Mouse (Mus musculus) myocyte (in vitro differentiated cells): ENCODE measurements around the gene Mrs2. TPM values are rescaled to one million over a fixed set of nuclear protein-coding genes. Genes with fewer than 3 reads are reported as not detected.
"Not testable (repeated sequence)": the region's sequence is repeated elsewhere in the genome, so short reads cannot be mapped to it uniquely, and the experiment has no call there.

Experiments used
- H3K27me3 ChIP-seq: one replicate; pipeline ENCODE4 v1.6.1; 2011; ENCODE audit not compliant: control insufficient read depth, insufficient read depth, insufficient read length
- H3K36me3 ChIP-seq: one replicate; pipeline ENCODE4 v1.6.1; 2011; ENCODE audit not compliant: control insufficient read depth, insufficient read depth
- H3K4me2 ChIP-seq: one replicate; pipeline ENCODE4 v1.6.1; 2011; ENCODE audit warnings: low read depth, control low read depth
- H3K4me3 ChIP-seq: one replicate; pipeline ENCODE4 v1.5.1; 2011; ENCODE audit warnings: mild to moderate bottlenecking, control low read depth, moderate library complexity
- H3K79me2 ChIP-seq: one replicate; pipeline ENCODE4 v1.6.1; 2011; ENCODE audit not compliant: control insufficient read depth, insufficient read depth
- H3ac ChIP-seq: one replicate; pipeline ENCODE4 v1.6.1; 2011; ENCODE audit not compliant: control insufficient read depth, insufficient read length
- CEBPB ChIP-seq: IDR thresholded peaks from 2 replicates; pipeline ENCODE4 v1.6.1; 2011; ENCODE audit warnings: mild to moderate bottlenecking, moderate library complexity; ENCODE audit not compliant: poor library complexity, insufficient read depth, severe bottlenecking
- E2F4 ChIP-seq: IDR thresholded peaks from one replicate; pipeline ENCODE4 v1.6.1; 2011; ENCODE audit warnings: mild to moderate bottlenecking, control low read depth, moderate library complexity; ENCODE audit not compliant: insufficient read depth
- MAX ChIP-seq: IDR thresholded peaks from one replicate; pipeline ENCODE4 v1.6.1; 2011; ENCODE audit warnings: low read depth, mild to moderate bottlenecking, control low read depth
- MYOD1 ChIP-seq, 3 experiments: IDR thresholded peaks; one replicate each; pipeline ENCODE4 v1.6.1; 2011; ENCODE audit warnings: control low read depth in 2 of 3, low read depth in 2 of 3, mild to moderate bottlenecking in 2 of 3, moderate library complexity in 1 of 3; ENCODE audit not compliant: insufficient read length in 2 of 3, control insufficient read depth in 1 of 3
- MYOG ChIP-seq, 3 experiments: IDR thresholded peaks; one replicate each; pipeline ENCODE4 v1.6.1; 2011; ENCODE audit warnings: control low read depth in 2 of 3, low read depth in 2 of 3, mild to moderate bottlenecking in 2 of 3; ENCODE audit not compliant: insufficient read length in 2 of 3, control insufficient read depth in 1 of 3, insufficient read depth in 1 of 3
- POLR2A ChIP-seq: IDR thresholded peaks from one replicate; pipeline ENCODE4 v1.6.1; 2011; ENCODE audit warnings: low read depth, mild to moderate bottlenecking, control low read depth, moderate library complexity; ENCODE audit not compliant: insufficient read length
- POLR2AphosphoS2 ChIP-seq: IDR thresholded peaks from one replicate; pipeline ENCODE4 v1.6.1; 2011; ENCODE audit warnings: low read depth, control low read depth; ENCODE audit not compliant: insufficient read length
- REST ChIP-seq: IDR thresholded peaks from one replicate; pipeline ENCODE4 v1.6.1; 2011; ENCODE audit warnings: mild to moderate bottlenecking, control low read depth, moderate library complexity; ENCODE audit not compliant: insufficient read depth, insufficient read length
- SRF ChIP-seq: IDR thresholded peaks from one replicate; pipeline ENCODE4 v1.6.1; 2011; ENCODE audit warnings: low read depth; ENCODE audit not compliant: control insufficient read depth, insufficient read length
- TCF12 ChIP-seq: IDR thresholded peaks from one replicate; pipeline ENCODE4 v1.6.1; 2011; ENCODE audit warnings: mild to moderate bottlenecking, control low read depth; ENCODE audit not compliant: poor library complexity, insufficient read depth, severe bottlenecking
- TCF3 ChIP-seq: IDR thresholded peaks from one replicate; pipeline ENCODE4 v1.6.1; 2011; ENCODE audit warnings: low read depth, control low read depth; ENCODE audit not compliant: insufficient read length
- USF1 ChIP-seq: IDR thresholded peaks from one replicate; pipeline ENCODE4 v1.6.1; 2011; ENCODE audit warnings: low read depth, mild to moderate bottlenecking, control low read depth, moderate library complexity
- polyA plus RNA-seq: library from polyadenylated mRNA; unstranded; fragments of >200 nt; fragmentation: generic; extraction: Trizol; gene quantifications from one replicate; pipeline ENCODE4 v1.2.1, GENCODE M21; 2012; ENCODE audit warnings: missing spikeins

Gene Mrs2
- polyA plus RNA-seq, 1 experiment: 12.7 TPM

GRCm38 (mm10) chr13:24976384-24976783 is 43.8 kb downstream of the Mrs2 start:
- Histone ChIP-seq H3ac (no peak overlapping the region), H3K4me2 (no peak overlapping the region), H3K4me3 (no peak overlapping the region), H3K36me3 (no peaks in the 10 kb centered on the region), H3K79me2 (no peaks in the 10 kb centered on the region), H3K27me3 (no peaks in the 10 kb centered on the region)
- TF ChIP-seq POLR2AphosphoS2: no peak
- TF ChIP-seq MYOG (IDR thresholded peaks at IDR 0.05; ENCODE audit: control insufficient read depth in 1 of 3, insufficient read depth in 1 of 3, insufficient read length in 2 of 3, low read depth in 2 of 3): no peak
- TF ChIP-seq CEBPB: no peak
- no peak for TF ChIP-seq POLR2A
- no peak for TF ChIP-seq TCF12
- TF ChIP-seq SRF: no peak
- TF ChIP-seq REST: no peak
- no peak for TF ChIP-seq TCF3
- TF ChIP-seq E2F4: no peak
- no peak for TF ChIP-seq MAX
- no peak for TF ChIP-seq USF1
- TF ChIP-seq MYOD1 (IDR thresholded peaks at IDR 0.05; ENCODE audit: control insufficient read depth in 1 of 3, insufficient read length in 2 of 3, low read depth in 2 of 3): no peak

DNA sequence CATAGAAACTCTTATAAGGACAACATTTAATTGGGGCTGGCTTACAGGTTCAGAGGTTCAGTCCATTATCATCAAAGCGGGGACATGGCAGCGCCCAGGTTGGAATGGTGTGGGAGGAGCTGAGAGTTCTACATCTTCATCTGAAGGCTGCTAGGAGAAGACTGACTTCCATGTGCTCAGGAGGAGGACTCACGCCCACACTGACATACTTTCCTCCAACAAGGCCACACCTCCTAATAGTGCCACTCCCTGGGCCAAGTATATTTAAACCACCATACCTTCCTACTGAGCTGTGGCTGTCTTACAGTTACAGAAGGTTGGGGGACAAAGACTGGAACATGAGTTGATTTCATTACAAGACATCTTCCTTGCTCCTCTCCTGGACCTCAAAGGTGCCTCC is 48.4 kb downstream of the Mrs2 start:
- not testable (repeated sequence) for H3K4me2 ChIP-seq, H3K79me2 ChIP-seq, H3K27me3 ChIP-seq, H3ac ChIP-seq, H3K4me3 ChIP-seq, H3K36me3 ChIP-seq

GRCm38 (mm10) chr13:24965846-24966201 is 54.4 kb downstream of the Mrs2 start:
- Histone ChIP-seq H3ac (no peak overlapping the region), H3K36me3 (no peaks in the 10 kb centered on the region), H3K4me3 (no peak overlapping the region), H3K4me2 (peak overlapping the region; percentile 59), H3K27me3 (no peaks in the 10 kb centered on the region), H3K79me2 (no peaks in the 10 kb centered on the region)
- no peak for TF ChIP-seq E2F4
- TF ChIP-seq CEBPB: no peak
- TF ChIP-seq MYOD1 (IDR thresholded peaks at IDR 0.05; ENCODE audit: control insufficient read depth in 1 of 3, insufficient read length in 2 of 3, low read depth in 2 of 3): no peak
- TF ChIP-seq TCF3: no peak
- TF ChIP-seq MAX: no peak
- no peak for TF ChIP-seq POLR2A
- TF ChIP-seq TCF12: no peak
- no peak for TF ChIP-seq SRF
- no peak for TF ChIP-seq USF1
- no peak for TF ChIP-seq REST
- no peak for TF ChIP-seq POLR2AphosphoS2
- TF ChIP-seq MYOG (IDR thresholded peaks at IDR 0.05; ENCODE audit: control insufficient read depth in 1 of 3, insufficient read depth in 1 of 3, insufficient read length in 2 of 3, low read depth in 2 of 3): no peak

GRCm38 (mm10) chr13:24965130-24965845 is 54.9 kb downstream of the Mrs2 start:
- no peaks in the 10 kb centered on the region for H3K36me3 ChIP-seq
- H3ac ChIP-seq: no peak overlapping the region
- no peak overlapping the region for H3K4me3 ChIP-seq
- peak overlapping the region; percentile 59 for H3K4me2 ChIP-seq
- no peaks in the 10 kb centered on the region for H3K27me3 ChIP-seq
- TF ChIP-seq E2F4 (no peak), MYOD1 (IDR thresholded peaks at IDR 0.05; ENCODE audit: control insufficient read depth in 1 of 3, insufficient read length in 2 of 3, low read depth in 2 of 3) (no peak), REST (no peak)
- H3K79me2 ChIP-seq: no peaks in the 10 kb centered on the region

GRCm38 (mm10) chr13:24962119-24962518 is 58.1 kb downstream of the Mrs2 start:
- H3K4me2 ChIP-seq: no peak overlapping the region
- H3K36me3 ChIP-seq: no peaks in the 10 kb centered on the region
- no peak overlapping the region for H3ac ChIP-seq
- H3K27me3 ChIP-seq: no peaks in the 10 kb centered on the region
- H3K79me2 ChIP-seq: no peaks in the 10 kb centered on the region
- no peak for TF ChIP-seq POLR2AphosphoS2
- TF ChIP-seq USF1: no peak
- TF ChIP-seq TCF3: no peak
- TF ChIP-seq REST: no peak
- TF ChIP-seq CEBPB: no peak
- TF ChIP-seq E2F4: no peak
- no peak for TF ChIP-seq MYOG (IDR thresholded peaks at IDR 0.05; ENCODE audit: control insufficient read depth in 1 of 3, insufficient read depth in 1 of 3, insufficient read length in 2 of 3, low read depth in 2 of 3)
- TF ChIP-seq TCF12: no peak
- no peak for TF ChIP-seq SRF
- no peak overlapping the region for H3K4me3 ChIP-seq
